Mouse (Mus musculus) layer of hippocampus, adult 2 months (tissue): ENCODE data around the gene Mrpl22. TPM values are rescaled to one million over a fixed set of nuclear protein-coding genes. Genes with fewer than 3 reads are reported as not detected.
"Not testable (repeated sequence)": the region's sequence is repeated elsewhere in the genome, so short reads cannot be mapped to it uniquely, and the experiment has no call there.

Source experiments
- DNase-seq, 2 experiments: peaks; one replicate each; pipeline ENCODE4 v3.0.0; 2022; ENCODE audit warnings: low spot score in 2 of 2
- H3K27ac ChIP-seq: fragments of 200-600 bp; 2 replicates; pipeline ENCODE4 v1.8.1; 2022
- H3K4me3 ChIP-seq: fragments of 200-600 bp; 2 replicates; pipeline ENCODE4 v1.8.1; 2022; ENCODE audit warnings: mild to moderate bottlenecking
- CTCF ChIP-seq: fragments of 200-600 bp; conservative IDR thresholded peaks from 2 replicates; pipeline ENCODE4 v1.8.1; 2022; ENCODE audit warnings: antibody characterized with exemption, mild to moderate bottlenecking, moderate library complexity
- total RNA-seq, 2 experiments: library from RNA; stranded (reverse); gene quantifications; 2 replicates each; pipeline ENCODE4 v1.2.3; 2021

Gene Mrpl22
- total RNA-seq, 2 experiments from 2014 or later, result 31.4 to 39.5 TPM

- DNase-seq, result no peak
- TF ChIP-seq CTCF, result no peak
- no peak overlapping the region for H3K4me3 ChIP-seq
- peak overlapping the region; percentile 20; the same call in 1 of the 2 replicates for H3K27ac ChIP-seq
These were observed 52.3 kb downstream of the Mrpl22 start for GRCm38 (mm10) chr11:58223751-58224150.

GRCm38 (mm10) chr11:58224313-58224712 lies 52.9 kb downstream of the Mrpl22 start:
- DNase-seq, result peak in 1 of 2 experiments; percentile 31

GRCm38 (mm10) chr11:58224872-58225271 lies 53.4 kb downstream of the Mrpl22 start:
- not testable (repeated sequence) for H3K4me3 ChIP-seq, DNase-seq, H3K27ac ChIP-seq

More at GRCm38 (mm10) chr11:58224313-58224712, 52.9 kb downstream of the Mrpl22 start:
- Histone ChIP-seq H3K4me3 (no peak overlapping the region), H3K27ac (peak overlapping the region; percentile 20; the same call in 1 of the 2 replicates)
- TF ChIP-seq CTCF, result no peak

- peak; percentile 98 for TF ChIP-seq CTCF
- H3K27ac ChIP-seq, result peak overlapping the region; percentile 23; the same call in 1 of the 2 replicates
- H3K4me3 ChIP-seq, result no peak overlapping the region
- peak; percentile 50 to 68 for DNase-seq
These were observed 54.2 kb downstream of the Mrpl22 start for GRCm38 (mm10) chr11:58225655-58226054.

GRCm38 (mm10) chr11:58226425-58226824 lies 55.0 kb downstream of the Mrpl22 start:
- DNase-seq, result no peak
- TF ChIP-seq CTCF, result no peak
- Histone ChIP-seq H3K27ac (no peak overlapping the region), H3K4me3 (no peak overlapping the region)

GRCm38 (mm10) chr11:58228021-58228420 lies 56.6 kb downstream of the Mrpl22 start:
- not testable (repeated sequence) for H3K27ac ChIP-seq, H3K4me3 ChIP-seq, DNase-seq

Other genes starting within 250 kb of the Mrpl22 start
- 10 to 100 TPM; 91.1 to 92.8 TPM for gene Larp1, start 162.6 kb upstream of the Mrpl22 start, total RNA-seq
- not detected for gene Gm12248, start 78.5 kb upstream of the Mrpl22 start, total RNA-seq
- gene Cnot8, start 67.5 kb upstream of the Mrpl22 start, total RNA-seq, result 10 to 100 TPM; 56.0 to 57.7 TPM
- gene Gemin5, start 3.1 kb upstream of the Mrpl22 start, total RNA-seq, result 10 to 100 TPM; 18.6 to 18.7 TPM
- 1 to 10 TPM; 1.5 to 1.9 TPM for gene Igtp, start 27.9 kb downstream of the Mrpl22 start, total RNA-seq
- 1 to 10 TPM; 1.7 to 2.3 TPM for gene Irgm2, start 28.0 kb downstream of the Mrpl22 start, total RNA-seq
- not detected for gene 4930438A08Rik, start 103.1 kb downstream of the Mrpl22 start, total RNA-seq
- gene Zfp692, start 135.4 kb downstream of the Mrpl22 start, total RNA-seq, result 10 to 100 TPM; 29.2 to 30.9 TPM
- gene Zfp672, start 158.7 kb downstream of the Mrpl22 start, total RNA-seq, result 10 to 100 TPM; 49.1 to 51.0 TPM
- 10 to 100 TPM; 52.9 to 56.2 TPM for gene Sh3bp5l, start 159.1 kb downstream of the Mrpl22 start, total RNA-seq
- gene Lypd8, start 207.4 kb downstream of the Mrpl22 start, total RNA-seq, result not detected
- not detected for gene 1810065E05Rik, start 249.4 kb downstream of the Mrpl22 start, total RNA-seq